Mouse (Mus musculus) monocyte, adult 5-6 weeks (primary cell): ENCODE measurements around the gene Clic4. TPM values are rescaled to one million over a fixed set of nuclear protein-coding genes. Genes with fewer than 3 reads are reported as not detected.

Experiments used
- ATAC-seq: fragments of 153-309, 156-312 bp; replicated peaks from 2 replicates; pipeline ENCODE4 v1.8.0; 2017; ENCODE audit warnings: mild to moderate bottlenecking; ENCODE audit not compliant: low TSS enrichment, insufficient number of reproducible peaks, severe bottlenecking, poor library complexity, low FRiP score
- total RNA-seq: library from RNA; stranded (forward); fragments of 200-1000, 200-491, 200-594 nt; gene quantifications from 3 replicates; pipeline ENCODE4 v1.2.3, GENCODE M21; 2017

The Clic4 gene
- total RNA-seq, 1 experiment from 2014 or later, result 39.4 TPM

DNA sequence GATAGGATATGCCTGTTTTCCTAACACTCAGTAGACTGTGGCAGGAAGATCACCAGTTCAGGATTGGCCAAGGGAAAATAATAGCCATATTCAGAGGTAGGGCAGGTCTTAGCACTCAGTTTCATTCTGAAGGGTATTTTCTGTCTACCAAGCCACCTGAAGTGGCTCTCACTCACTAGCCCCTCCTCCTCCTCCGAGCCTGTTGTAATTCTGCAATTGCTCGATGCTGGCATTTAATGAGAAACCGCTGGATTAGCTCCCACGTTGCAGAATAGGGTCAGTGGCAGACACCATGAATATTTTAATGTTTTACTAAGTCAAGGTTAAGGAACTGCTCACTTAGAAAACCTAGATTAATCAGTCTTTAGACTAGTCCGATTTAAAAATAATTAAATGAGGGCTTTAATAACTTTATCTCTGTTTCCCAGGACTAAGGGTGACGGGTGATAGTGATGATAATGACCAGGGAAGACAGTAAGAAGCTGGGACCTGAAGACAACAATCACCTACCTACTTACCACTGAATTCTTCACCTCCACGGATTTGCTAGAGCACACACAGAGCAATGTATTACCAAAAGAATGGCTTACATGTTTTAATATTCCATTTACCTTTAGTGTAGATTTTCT, 29.6 kb downstream of the Clic4 start:
- ATAC-seq, result no peak

DNA sequence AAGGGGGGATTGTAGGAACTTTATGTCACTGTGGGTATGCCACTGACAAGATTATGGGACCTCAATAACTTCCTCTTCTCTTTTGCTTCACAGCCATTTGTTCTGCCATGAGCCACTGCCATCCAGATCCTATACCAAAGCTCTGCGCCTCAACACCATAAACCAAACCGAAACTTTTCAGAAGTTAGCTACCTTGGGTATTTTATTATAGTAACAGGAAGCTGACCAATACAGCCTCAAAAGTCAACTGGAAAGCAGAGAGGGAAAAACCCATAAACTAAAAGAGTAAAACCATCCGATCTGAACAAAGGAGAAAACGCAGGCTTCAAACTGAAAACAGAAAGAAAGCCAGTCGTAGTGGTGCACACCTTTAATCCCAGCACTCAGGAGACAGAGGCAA, 30.2 kb downstream of the Clic4 start:
- ATAC-seq, result no peak

DNA sequence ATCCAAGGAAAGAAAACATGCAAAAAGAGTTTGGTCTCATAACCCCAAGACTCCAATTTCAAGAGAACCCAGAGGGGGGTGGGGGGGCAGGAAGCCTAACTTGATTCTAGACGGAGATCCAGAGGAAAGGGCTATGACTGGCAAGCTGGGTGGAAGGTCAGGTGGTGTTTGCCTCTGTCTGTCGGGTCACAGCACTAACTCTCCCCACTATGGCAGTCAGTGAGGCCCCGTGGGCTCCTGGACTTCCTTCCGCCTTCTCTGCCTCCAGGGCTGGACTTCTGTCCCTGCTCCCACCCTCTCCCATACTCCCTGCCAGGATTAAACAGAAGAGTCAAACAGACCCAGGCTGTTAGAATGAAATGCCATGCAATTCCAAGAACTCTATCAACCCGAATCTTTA, 30.9 kb downstream of the Clic4 start:
- ATAC-seq, result no peak

DNA sequence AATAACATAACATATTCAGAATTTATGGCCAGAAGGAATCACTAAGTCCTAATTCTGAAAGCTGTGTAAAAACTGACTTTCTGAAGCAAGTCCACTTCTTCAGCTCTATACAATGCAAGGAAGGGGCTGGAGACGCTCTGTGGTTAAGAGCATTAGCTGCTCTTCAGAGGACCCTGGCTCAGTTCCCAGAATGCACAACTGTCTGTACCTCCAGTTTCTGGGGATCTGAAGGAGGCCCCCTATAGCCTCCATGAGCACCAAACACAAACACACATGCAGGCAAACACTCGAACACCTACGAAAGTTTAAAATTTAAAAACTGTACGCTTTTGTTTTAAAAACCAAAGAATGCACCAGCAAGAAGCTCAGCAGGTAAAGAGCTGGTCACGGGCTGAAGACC, 31.5 kb downstream of the Clic4 start:
- no peak for ATAC-seq

DNA sequence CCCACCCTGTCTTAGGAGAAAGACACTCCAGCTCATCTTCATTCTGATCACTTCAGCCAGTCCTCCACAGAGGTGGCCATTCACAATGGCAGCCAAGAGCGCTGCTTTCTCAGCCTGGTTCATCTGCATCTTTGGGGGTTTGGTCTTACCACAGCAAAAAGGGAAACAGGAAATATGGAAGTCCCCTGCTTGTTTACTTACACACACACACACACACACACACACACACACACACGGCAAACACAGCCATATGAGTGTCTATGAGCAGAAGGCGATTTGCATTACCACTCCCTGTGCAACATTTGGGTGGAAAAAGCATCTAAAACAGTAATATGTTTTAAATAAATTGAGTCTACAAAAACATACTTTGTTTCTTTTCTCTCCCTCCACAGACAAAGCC, 32.3 kb downstream of the Clic4 start:
- ATAC-seq, result peak; percentile 78

DNA sequence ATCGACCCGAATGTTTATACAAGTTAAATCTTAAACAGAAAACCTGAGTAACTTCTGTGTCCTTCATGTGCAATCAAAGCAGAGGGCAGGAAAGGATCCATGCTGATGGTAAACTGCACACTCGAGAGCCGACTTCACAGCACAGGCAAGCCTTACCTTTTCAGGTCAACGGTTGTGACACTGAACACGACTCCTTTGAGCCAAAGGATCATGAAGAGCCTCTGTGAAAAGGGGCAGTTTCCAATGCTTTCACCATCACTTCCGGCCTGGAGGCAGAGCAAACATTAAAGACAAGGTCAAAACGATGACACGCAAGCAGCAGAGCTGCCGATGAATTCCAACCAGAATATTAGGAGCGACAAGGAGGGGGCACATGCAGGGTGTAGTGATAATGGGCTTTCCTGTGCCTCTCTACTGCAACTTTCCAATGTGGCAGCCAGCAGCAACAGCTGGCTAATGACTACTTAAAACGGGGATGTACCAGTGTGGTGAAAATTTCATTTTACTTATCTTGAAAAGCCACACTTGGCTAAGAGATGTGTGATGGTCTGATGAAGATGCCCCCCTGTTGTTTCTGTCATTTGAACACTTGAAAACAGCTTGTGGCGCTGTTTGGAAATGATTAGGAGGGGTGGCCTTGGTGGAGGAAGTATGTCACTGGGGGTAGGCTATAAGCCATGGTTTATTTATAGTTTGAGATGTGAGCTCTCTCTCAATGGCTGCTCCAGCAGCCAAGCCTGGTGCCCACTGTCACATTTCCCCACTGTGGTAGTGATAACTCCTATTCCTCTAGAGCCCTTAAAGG, 33.7 kb downstream of the Clic4 start:
- ATAC-seq, result no peak

DNA sequence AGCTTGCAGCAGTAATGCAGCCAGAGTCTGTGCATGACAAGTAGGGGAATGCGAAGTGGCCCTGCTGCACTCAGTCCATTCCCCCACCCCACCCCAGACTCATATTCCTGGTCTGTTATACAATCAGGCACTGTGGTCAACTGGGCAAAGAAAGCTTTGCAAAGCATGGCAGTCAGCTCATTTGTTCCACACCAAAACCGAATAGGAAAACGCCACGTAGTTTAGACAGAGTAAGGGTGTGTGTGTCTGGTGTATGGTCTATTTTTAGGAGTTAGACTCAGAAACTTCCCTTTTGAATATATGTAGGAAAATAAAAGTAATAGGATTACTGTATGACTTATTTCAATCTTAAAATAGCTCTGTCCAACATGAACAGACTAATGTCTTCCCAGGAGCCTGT, 36.0 kb downstream of the Clic4 start:
- ATAC-seq, result no peak

DNA sequence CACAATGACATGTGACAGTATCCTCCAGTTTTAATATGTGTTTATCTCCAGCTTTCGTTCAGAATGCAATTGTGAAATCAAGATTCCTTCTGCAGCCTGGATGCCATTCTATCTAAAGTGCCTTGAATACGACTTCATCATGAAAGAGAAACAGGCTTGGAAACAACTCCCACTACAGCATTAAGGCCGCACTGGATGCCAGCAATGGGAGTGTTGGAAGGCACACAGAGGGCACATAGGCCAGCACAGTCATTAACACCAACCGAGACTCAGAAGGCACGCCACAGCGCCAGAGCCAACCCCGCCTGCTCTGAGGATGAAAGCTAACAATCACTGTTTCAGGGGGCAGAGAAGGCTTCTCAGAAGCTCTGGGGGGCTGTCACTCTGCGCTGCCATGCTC, 37.1 kb downstream of the Clic4 start:
- ATAC-seq, result no peak

DNA sequence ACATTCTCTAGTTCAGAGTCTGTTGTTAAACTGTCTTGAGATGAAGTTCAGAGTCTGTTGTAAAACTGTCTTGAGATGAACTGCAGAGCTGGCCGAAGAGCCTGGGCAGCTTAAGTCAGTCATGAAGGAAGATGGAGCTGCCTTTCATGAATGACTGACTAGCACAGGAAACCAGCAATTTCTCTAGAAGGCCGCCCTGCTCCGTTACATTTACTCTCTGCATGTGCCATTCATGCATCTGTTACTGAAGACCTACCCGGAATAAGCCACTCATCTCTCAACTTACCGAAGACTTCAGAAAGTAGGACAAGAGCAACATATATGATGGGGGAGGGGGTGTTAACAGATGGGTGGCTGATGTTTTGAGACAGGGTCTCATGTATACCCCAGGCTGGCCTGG, 40.1 kb downstream of the Clic4 start:
- no peak for ATAC-seq

DNA sequence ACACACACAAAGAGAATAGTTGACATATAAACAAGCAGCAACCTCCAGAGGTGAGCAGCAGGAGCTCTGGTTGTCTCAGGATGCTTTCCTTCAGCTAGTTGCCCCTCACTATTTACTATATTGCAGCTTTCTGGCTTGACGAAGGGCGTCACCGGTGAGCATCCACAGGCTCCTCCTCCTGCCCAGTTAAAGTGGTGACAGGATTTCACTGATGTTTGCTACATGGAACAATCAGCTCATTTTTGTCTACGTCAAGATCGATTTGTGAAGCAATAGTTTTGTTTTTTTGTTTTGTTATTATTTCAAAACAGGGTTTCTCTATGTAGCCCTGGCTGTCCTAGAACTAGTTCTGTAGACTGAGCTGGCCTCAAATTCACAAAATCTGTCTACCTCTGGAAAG, 41.1 kb downstream of the Clic4 start:
- ATAC-seq, result no peak

DNA sequence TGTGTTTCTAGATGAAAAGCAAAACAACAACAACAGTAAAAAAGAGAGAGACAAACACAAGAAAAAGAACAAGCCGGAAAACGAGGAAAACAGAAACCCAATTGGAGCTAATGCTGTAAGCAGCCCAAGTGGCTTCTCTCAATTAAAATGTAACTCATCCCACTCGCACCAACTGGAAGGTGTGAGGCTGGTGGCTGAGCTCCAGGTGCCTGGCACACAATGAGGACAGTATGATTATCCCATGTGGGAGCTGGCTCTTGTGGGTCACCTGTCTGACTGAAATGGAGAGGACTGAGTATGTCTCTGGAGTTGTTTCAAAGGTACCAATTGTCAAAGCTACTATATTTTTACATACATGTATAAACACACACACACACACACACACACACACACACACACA, 41.5 kb downstream of the Clic4 start:
- ATAC-seq, result no peak

DNA sequence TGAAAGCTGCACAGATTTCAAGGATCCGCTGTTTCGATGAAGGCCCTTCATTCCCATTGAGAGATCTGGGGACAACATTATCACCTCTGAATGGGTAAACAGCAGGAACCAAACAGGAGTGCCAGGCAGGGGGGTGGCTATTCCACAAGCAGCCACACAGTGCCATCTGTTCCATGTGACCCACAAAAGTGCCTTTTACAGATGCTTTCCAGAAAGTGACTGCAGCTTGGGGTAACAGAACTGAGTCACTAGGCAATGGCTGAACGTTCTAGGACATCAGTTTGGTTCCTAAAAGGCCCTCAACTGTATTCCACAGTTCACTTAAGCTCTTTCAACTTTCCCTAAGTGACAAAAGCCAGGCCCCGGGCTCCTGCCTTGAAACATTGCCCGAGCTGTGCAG, 42.0 kb downstream of the Clic4 start:
- ATAC-seq, result no peak

DNA sequence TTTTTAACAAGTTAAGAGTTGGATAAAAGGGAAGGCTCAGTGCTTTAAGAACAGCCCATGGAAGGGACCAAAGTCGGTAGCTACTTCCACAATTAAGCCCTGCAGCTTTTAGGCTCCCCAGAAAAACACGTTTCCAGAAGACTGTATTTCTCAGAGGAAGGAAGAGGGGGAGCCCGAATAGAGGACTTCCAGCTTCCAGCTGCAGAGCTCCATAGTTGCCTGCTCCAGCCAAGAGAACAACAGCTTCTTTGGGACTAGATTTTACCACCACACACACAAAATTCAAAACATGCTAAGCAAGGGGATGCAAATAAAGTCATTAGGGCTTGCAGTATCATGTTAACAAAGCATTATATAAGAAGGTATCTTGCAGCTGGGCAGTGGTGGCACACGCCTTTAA, 42.7 kb downstream of the Clic4 start:
- no peak for ATAC-seq

DNA sequence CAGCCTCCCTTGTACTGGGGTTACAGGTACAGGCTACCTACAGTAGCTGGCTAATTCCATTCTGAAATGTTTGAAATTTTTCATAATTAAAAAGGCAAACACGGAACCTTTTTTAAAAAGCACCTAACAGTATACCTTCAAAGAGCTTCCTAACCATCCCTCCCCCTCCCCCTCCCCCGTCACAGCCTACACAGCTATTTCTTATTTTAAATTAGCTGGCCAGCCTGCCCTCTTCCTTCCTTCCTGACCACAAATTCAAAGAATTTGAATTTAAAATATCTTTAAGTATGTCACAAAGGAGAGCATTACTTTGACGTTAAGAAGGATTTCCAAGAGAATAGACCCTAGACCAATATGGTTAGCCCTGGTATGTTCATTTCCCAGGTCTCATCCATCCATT, 44.5 kb downstream of the Clic4 start:
- no peak for ATAC-seq

DNA sequence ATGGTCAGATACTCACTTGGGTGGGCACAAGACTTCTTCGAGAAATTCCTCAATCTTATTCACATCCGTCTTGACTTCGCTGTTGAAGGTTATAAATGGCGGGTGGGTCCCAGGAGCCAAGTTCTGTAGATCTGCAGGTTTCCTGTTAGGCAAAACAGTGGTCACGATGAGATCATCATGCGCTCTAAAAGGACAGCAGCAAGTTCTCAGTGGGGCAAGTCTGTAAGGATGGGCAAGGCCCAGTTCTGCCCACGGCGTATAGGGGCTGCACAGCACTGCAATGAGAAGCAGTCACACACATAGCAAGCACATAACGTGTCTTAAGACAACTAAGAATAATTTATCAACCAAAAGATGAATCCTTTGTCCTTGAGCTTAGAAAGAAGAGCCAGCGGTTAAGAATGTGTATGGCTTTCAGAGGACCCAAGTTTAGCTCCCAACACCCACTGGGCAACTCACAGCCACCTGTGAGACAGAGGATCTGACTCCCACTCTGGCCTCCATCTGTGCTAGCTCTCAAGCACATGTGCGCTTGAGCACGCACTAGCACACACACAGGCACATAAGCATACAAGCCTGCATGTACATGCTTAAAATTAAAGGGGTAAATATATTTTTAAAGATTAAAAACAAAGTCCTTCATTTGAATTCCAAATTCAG, 46.5 kb downstream of the Clic4 start:
- ATAC-seq, result 0 out of 2 replicates have a peak, but pooled peaks have one; percentile 35

DNA sequence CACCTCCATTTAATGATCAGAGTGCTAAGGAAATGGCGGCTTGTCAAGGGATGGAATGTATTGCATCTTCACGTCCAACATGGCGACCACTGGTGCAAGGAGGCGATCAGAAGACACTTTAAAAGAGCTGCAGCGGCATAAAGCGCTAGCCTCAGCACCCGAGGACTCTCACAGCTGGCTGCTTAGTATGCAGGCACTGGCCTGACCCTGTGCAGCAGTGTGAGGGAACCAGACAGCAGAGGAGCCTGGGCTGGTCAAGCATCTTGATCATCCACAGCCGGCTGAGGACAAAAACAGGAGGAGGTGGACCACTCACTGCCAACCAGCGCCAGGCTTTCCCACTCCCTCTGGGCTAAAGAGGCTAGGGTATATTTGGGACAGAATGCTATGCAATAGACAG, 48.8 kb downstream of the Clic4 start:
- ATAC-seq, result no peak

DNA sequence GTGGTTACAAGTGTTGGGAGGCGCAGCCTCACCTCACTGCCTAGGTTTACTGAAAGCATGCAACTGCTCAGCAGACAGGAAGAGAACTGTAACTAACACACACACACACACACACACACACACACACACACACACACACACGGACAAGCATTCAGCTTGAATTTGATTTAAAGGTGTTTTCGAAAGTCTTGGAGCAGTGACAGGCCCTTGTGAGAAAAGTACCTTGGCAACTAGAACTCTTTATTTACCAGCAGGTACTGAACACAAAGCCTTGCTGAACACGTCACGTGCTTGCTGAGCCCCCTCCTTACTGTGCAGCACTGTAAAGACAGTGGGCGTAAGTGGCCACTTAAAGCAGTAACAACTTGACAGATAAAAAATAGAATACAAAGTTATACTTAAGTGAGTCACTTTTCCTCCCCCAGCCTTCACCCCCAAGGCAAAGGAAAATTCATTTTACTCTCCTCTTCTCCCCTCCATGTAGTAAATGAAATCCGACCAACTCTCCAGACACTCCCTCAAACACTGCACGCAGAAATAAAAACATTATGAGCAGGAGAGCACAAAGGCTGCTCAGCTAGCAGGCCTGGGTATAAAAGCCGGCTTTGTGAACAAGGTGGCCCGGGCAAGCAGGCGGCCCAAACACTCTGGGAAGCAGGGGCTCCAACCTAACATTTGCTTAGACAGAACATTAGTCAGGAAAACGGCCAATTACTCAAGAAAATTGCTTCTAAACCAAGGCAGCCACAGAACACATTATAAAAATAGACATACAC, 50.8 kb downstream of the Clic4 start:
- ATAC-seq, result no peak

DNA sequence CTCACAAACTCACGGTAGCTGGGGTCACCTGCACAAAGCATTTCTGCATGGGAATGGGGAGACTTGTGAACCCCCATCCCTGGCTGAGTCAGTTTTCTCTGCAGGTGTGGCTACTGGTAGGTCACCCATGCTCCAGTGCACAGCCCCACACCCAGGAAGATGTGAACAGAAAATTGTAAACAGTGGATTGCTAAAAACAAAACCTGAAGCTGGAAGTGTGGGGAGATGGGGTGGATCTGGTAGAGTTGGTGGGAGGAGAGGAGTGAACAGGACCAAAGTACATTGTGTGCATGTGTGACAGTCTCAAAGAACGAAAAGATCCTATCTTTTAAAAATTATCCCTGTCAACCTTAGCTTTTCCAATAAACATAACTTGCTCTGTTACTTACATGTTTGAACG, 52.0 kb downstream of the Clic4 start:
- no peak for ATAC-seq

DNA sequence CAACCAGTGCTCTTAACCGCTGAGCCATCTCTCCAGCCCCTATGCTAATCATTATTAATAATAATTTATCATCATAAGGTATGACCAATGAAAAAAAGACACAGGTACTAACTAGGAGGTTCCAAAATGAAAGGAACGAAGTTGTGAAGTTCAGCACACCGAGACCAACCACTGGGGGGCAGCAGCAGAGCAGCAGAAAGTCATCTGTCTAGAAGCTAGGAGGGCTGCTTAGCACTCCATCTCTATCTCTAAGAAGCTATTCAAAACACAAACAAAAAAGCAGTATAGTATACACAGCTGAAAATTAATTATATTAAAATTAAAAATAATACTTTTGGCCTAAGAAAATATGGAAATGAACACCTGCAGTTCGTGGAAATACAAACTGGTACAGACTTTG, 53.0 kb downstream of the Clic4 start:
- peak; percentile 78 for ATAC-seq
